Mouse (Mus musculus) ES-E14 (cell line): ENCODE measurements around the gene Atpaf1.

Experiments
- CHD2 ChIP-seq: IDR thresholded peaks from 2 replicates; pipeline ENCODE4 v1.6.1; 2014; ENCODE audit warnings: mild to moderate bottlenecking, low read depth, low read length, inconsistent platforms
- ZNF384 ChIP-seq: IDR thresholded peaks from 2 replicates; pipeline ENCODE4 v1.6.1; 2012; ENCODE audit warnings: low read depth, low read length, inconsistent platforms

DNA sequence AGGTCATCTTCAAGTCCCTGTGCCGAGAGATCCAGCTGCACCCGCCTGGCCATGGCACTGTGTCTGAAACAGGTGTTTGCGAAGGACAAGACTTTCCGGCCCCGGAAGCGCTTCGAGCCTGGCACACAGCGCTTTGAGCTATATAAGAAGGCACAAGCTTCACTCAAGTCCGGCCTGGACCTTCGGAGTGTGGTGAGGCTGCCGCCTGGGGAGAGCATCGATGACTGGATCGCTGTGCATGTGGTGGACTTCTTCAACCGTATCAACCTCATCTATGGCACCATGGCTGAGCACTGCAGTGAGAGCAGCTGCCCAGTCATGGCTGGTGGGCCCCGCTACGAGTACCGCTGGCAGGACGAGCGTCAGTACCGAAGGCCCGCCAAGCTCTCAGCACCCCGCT is 46.6 kb downstream of the Atpaf1 start:
- TF ChIP-seq ZNF384, result no peak
- TF ChIP-seq CHD2, result no peak
